ENCODE assay signal across 8 mouse cellular contexts in the genomic region with DNA sequence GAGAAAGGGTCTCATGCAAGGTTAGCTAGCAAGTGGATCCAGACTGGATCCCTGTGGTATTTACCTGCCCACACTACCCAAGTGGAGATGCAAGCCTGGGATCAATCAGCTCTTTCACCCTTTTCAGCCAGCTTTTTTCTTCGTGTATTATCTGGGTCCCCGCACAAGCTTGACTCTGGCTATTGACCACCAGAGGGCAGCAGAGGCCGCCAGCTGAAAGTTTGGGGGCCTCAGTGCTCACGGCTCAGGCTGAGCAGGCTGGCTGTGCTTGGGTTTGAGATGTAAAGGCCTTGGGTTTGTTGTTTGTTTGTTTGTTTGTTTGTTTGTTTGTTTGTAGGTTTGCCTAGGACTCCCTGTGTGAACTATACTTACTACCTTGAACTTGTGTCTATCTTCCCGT. TPM values are rescaled to one million over a fixed set of nuclear protein-coding genes. Genes with fewer than 3 reads are reported as not detected.
DNase-seq lines count a peak whose midpoint lies in the region; ATAC-seq lines count a peak whose summit lies in the region.

No protein-coding gene starts in this region.

- H3K9ac ChIP-seq in heart, embryonic 11.5 days (ENCODE audit: low read depth, low read length) = no peak overlapping the region
- no peak overlapping the region for H3K9ac ChIP-seq in forebrain, embryonic 12.5 days
- H3K9ac ChIP-seq in hindbrain, embryonic 12.5 days = no peak overlapping the region

- no peaks in the 10 kb centered on the region for H3K9me3 ChIP-seq in heart, embryonic 11.5 days (replicated peaks; ENCODE audit: control insufficient read depth, low read length)
- no peaks in the 10 kb centered on the region for H3K9me3 ChIP-seq in forebrain, embryonic 12.5 days
- no peaks in the 10 kb centered on the region for H3K9me3 ChIP-seq in hindbrain, embryonic 12.5 days (replicated peaks)

- 11% methylated on average over 5 of the region's 5 CpGs for WGBS in heart, embryonic 11.5 days (ENCODE audit: insufficient replicate concordance)
- 12% methylated on average over 5 of the region's 5 CpGs for WGBS in forebrain, embryonic 12.5 days
- WGBS in hindbrain, embryonic 12.5 days = 9% methylated on average over 5 of the region's 5 CpGs

- H3K4me1 ChIP-seq in heart, embryonic 11.5 days (ENCODE audit: control insufficient read depth, insufficient read depth, low read length) = peaks cover 3% of the 10 kb centered on the region
- peaks cover 30% of the 10 kb centered on the region for H3K4me1 ChIP-seq in forebrain, embryonic 12.5 days
- peaks cover 25% of the 10 kb centered on the region for H3K4me1 ChIP-seq in hindbrain, embryonic 12.5 days

- H3K4me3 ChIP-seq in heart, embryonic 11.5 days (ENCODE audit: low read depth, low read length) = no peak overlapping the region
- H3K4me3 ChIP-seq in forebrain, embryonic 12.5 days (replicated peaks) = no peak overlapping the region
- no peak overlapping the region for H3K4me3 ChIP-seq in hindbrain, embryonic 12.5 days

- ATAC-seq in heart, embryonic 11.5 days (replicated peaks; ENCODE audit: insufficient number of reproducible peaks, low FRiP score, low TSS enrichment) = no peak
- peak; percentile 74; the same call in 1 of the 2 replicates for ATAC-seq in cerebellum, adult (ENCODE audit: insufficient number of reproducible peaks, low FRiP score, low TSS enrichment)
- ATAC-seq in forebrain, embryonic 12.5 days (ENCODE audit: low FRiP score) = peak; percentile 67
- ATAC-seq in hindbrain, embryonic 12.5 days (ENCODE audit: low FRiP score) = peak; percentile 36; the same call in 1 of the 2 replicates

- H3K36me3 ChIP-seq in heart, embryonic 11.5 days (ENCODE audit: control insufficient read depth, insufficient read depth, low read length) = no peaks in the 10 kb centered on the region
- no peaks in the 10 kb centered on the region for H3K36me3 ChIP-seq in forebrain, embryonic 12.5 days (replicated peaks)
- H3K36me3 ChIP-seq in hindbrain, embryonic 12.5 days = no peaks in the 10 kb centered on the region

- H3K27me3 ChIP-seq in heart, embryonic 11.5 days (ENCODE audit: control insufficient read depth, insufficient read depth, low read length) = no peaks in the 10 kb centered on the region
- H3K27me3 ChIP-seq in forebrain, embryonic 12.5 days = no peaks in the 10 kb centered on the region
- no peaks in the 10 kb centered on the region for H3K27me3 ChIP-seq in hindbrain, embryonic 12.5 days

- intact Hi-C loops in left cerebral cortex, postnatal 25 days (cut with DNase I) = loop anchor here (1.0 to 5.0 kb wide), 2 partner anchors 31 to 92 kb away; no protein-coding TSS in a partner anchor

- no peak overlapping the region; the same call in 1 of the 2 replicates for H3K4me2 ChIP-seq in heart, embryonic 11.5 days
- H3K4me2 ChIP-seq in forebrain, embryonic 12.5 days = no peak overlapping the region
- H3K4me2 ChIP-seq in hindbrain, embryonic 12.5 days (replicated peaks) = no peak overlapping the region

- DNase-seq in heart, adult 18-20 months = peak; percentile 75 to 88
- DNase-seq in left cerebral cortex, postnatal 25 days (ENCODE audit: low spot score in 2 of 2) = peak; percentile 74 to 77
- DNase-seq in mesoderm, embryonic 11.5 days (ENCODE audit: low read depth, low spot score) = peak; percentile 89
- DNase-seq in right cerebral cortex, postnatal 4 days = peak; percentile 83

- no peak overlapping the region for H3K27ac ChIP-seq in heart, embryonic 11.5 days (ENCODE audit: low read depth, low read length)
- H3K27ac ChIP-seq in forebrain, embryonic 12.5 days = no peak overlapping the region
- no peak overlapping the region for H3K27ac ChIP-seq in hindbrain, embryonic 12.5 days

RNA-seq across cellular contexts. Expression of a gene that starts 10.4 kb away (rescaled TPM):
- 100 to 1,000 TPM; 241 to 253 TPM for total RNA-seq in heart, adult 18-20 months (2021)
- polyA plus RNA-seq in heart, embryonic 11.5 days (2014; fragmentation: Nextera tagmentation; extraction: Ambion mirVana) = 308 and 316 TPM in 2 replicates
- polyA plus RNA-seq in forebrain, embryonic 12.5 days (2016; fragmentation: Nextera tagmentation; extraction: Ambion mirVana) = 570 and 587 TPM in 2 replicates
- 516 and 531 TPM in 2 replicates for polyA plus RNA-seq in hindbrain, embryonic 12.5 days (2016; fragmentation: Nextera tagmentation; extraction: Ambion mirVana)
- 100 to 1,000 TPM; 214 to 221 TPM for total RNA-seq in left cerebral cortex, postnatal 25 days (2021)

RNA-seq across cellular contexts. Expression of a gene that starts 23.8 kb away (rescaled TPM):
- total RNA-seq in heart, adult 18-20 months (2021) = 10 to 100 TPM; 48.3 to 61.0 TPM
- polyA plus RNA-seq in heart, embryonic 11.5 days (2014; fragmentation: Nextera tagmentation; extraction: Ambion mirVana) = 2.8 and 3.3 TPM in 2 replicates
- polyA plus RNA-seq in forebrain, embryonic 12.5 days (2016; fragmentation: Nextera tagmentation; extraction: Ambion mirVana) = 8.5 and 10.6 TPM in 2 replicates
- 12.5 and 12.9 TPM in 2 replicates for polyA plus RNA-seq in hindbrain, embryonic 12.5 days (2016; fragmentation: Nextera tagmentation; extraction: Ambion mirVana)
- total RNA-seq in left cerebral cortex, postnatal 25 days (2021) = 10 to 100 TPM; 69.9 to 81.4 TPM

RNA-seq across cellular contexts. Expression of a gene that starts 33.9 kb away (rescaled TPM):
- not detected for total RNA-seq in heart, adult 18-20 months (2021)
- 0.42 and 1.2 TPM in 2 replicates for polyA plus RNA-seq in heart, embryonic 11.5 days (2014; fragmentation: Nextera tagmentation; extraction: Ambion mirVana)
- 1.7 and 2.1 TPM in 2 replicates for polyA plus RNA-seq in forebrain, embryonic 12.5 days (2016; fragmentation: Nextera tagmentation; extraction: Ambion mirVana)
- polyA plus RNA-seq in hindbrain, embryonic 12.5 days (2016; fragmentation: Nextera tagmentation; extraction: Ambion mirVana) = 1.4 and 2.6 TPM in 2 replicates
- under 1 TPM; 0.18 to 0.21 TPM for total RNA-seq in left cerebral cortex, postnatal 25 days (2021)

RNA-seq across cellular contexts. Expression of a gene that starts 36.5 kb away (rescaled TPM):
- 10 to 100 TPM; 20.4 to 22.9 TPM for total RNA-seq in heart, adult 18-20 months (2021)
- 5.1 and 5.3 TPM in 2 replicates for polyA plus RNA-seq in heart, embryonic 11.5 days (2014; fragmentation: Nextera tagmentation; extraction: Ambion mirVana)
- polyA plus RNA-seq in forebrain, embryonic 12.5 days (2016; fragmentation: Nextera tagmentation; extraction: Ambion mirVana) = 1.7 and 2.6 TPM in 2 replicates
- 5.1 TPM in 2 replicates for polyA plus RNA-seq in hindbrain, embryonic 12.5 days (2016; fragmentation: Nextera tagmentation; extraction: Ambion mirVana)
- total RNA-seq in left cerebral cortex, postnatal 25 days (2021) = 1 to 10 TPM; 3.4 to 3.5 TPM

RNA-seq across cellular contexts. Expression of a gene that starts 58.1 kb away (rescaled TPM):
- 10 to 100 TPM; 48.5 to 48.8 TPM for total RNA-seq in heart, adult 18-20 months (2021)
- 57.5 and 59.1 TPM in 2 replicates for polyA plus RNA-seq in heart, embryonic 11.5 days (2014; fragmentation: Nextera tagmentation; extraction: Ambion mirVana)
- 22.1 and 26.3 TPM in 2 replicates for polyA plus RNA-seq in forebrain, embryonic 12.5 days (2016; fragmentation: Nextera tagmentation; extraction: Ambion mirVana)
- polyA plus RNA-seq in hindbrain, embryonic 12.5 days (2016; fragmentation: Nextera tagmentation; extraction: Ambion mirVana) = 19.5 and 21.9 TPM in 2 replicates
- 10 to 100 TPM; 11.1 to 13.3 TPM for total RNA-seq in left cerebral cortex, postnatal 25 days (2021)
